Mouse (Mus musculus): ENCODE results near the gene Kifap3.
"Not testable (repeated sequence)": the region's sequence is repeated elsewhere in the genome, so short reads cannot be mapped to it uniquely, and the experiment has no call there.

The Kifap3 gene

DNA sequence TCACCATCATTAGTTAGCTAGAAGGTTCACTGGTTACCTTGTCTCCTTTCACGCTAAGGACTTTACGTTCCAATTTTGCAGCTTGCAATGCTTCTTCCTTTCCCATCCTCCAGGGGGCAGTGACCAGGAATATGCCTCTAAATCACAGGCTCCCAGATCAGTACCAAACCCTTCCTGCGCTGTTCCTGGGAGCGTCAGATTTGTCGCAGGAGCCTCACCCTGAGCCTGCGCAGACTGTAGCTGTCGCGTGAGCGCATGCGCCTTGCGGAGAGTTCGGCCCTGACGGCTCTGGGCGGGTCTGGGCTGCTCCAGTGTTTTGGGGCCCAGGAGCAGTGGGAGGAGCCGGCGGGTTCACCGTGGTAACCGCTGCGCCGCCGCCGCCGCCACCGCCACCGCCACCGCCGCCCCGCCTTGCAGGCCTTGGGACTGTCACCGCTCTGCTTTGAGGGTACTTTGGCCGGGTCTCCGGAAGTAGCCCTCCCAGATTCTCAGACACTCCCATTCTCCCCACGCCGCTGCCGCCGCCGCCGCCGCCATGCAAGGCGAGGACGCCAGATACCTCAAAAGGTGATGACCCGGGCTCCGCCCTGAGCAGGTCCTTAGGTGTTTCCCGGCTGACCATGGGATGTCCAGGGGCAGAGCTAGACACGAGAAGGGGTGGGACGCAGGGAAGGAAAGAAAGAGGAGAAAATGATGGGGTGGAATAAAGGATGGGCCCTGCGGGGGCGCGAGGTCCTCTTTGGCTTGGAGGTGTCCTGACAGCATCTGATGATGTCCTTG is at the start of gene Kifap3:
Gene Kifap3 (plus strand): TSS at position 248 of the 780 bp plus-strand sequence.
- peak; percentile 96 to 99 for DNase-seq

DNA sequence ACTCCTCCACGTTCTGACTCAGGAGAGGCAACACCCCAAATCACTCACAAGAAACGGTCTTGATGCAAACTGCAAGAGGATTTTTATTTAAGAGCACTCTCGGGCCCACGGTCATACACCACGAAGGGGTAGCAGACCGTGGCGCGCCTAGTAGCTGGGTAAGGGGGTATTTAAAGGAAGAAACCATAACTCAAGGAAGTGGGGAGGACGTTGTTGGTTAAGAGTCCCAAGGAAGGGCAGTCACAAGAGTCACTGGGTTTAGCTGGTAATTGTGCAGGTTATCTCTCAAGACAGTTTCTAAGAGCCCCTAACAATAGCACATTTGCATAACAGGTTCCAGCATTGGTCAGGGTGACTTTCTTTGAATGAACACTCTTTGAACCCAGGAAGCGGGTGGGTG is 48.2 kb upstream of the Kifap3 start:
- not testable (repeated sequence) for DNase-seq

DNA sequence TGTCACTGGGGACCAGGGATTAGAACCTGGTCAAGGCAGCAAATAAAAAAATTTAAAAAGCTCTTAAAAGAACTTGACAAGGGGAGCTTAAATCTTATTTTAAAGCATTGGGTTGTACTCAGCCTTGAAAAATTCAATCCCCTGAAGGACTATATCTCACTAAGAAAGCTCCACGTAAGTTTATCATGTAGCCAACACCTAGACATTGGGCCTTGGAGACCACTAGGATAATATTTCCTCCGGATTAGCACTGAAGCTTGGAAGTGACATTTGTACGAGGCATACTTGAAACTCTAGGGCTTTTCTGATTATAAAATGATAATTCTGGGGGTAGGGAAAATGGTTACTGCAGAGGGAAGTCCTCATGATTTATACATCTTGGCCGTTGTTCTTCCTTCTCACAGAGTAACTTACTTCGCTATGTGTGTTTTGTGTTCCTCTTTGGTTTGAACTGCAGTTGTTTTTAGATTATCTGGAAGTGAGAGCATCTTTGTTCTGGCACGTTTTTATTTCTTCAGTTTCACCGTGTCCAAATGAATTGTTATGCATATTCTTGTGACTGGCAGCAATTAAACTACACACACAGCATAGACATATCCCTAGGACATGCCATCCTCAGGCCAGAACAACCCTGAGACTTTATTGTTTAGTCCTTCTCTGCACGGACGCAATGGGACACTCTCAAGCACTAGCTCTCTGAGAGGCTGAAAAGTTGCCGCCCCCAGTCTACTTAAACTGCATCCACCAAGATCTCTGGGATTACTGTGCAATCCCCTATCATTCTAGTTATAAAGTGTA is 42.7 kb upstream of the Kifap3 start:
- no peak for DNase-seq

DNA sequence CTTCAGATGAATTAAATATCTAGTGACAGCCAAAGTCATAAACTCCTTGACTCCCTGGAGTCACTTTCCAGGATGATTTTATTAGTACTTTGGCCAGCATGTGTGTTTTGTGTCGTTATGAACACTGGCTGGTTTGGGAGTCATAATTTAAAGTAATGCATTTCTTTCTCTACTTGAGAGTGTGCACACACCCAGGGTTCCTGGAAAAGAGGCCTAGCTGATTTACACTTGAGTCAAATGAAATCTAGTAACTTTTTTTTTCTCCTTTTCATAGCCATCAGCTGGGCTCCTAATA is 42.2 kb upstream of the Kifap3 start:
- no peak for DNase-seq

DNA sequence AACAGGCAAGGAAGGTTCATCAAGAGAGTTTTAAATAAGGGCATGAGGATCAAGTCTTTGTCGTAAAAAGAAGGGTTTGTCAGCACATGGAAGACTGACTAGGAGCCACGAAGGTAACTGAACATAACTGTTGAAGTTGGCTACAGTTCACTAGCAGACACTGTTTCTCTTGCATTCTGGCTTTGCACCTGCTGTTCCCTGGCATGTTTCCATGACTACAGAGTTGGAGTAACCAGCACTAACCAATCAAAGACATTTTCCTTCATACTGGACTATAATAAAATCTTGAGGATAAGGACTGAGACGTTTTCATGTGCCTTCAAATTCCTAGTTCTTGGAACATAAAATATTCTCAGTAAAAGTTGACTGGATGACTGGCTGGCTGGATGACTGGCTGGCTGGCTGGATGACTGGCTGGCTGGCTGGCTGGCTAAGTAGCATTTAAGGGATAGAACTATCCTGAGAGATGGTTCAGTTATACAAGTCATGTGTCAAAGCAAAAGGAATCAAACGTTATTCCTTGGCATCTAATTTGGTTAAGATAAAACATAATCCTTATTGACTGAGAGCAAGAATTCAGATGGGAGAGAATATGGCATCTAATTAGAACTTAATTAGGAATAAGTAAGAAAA is 27.9 kb upstream of the Kifap3 start:
- DNase-seq, result peak; percentile 67 to 73

DNA sequence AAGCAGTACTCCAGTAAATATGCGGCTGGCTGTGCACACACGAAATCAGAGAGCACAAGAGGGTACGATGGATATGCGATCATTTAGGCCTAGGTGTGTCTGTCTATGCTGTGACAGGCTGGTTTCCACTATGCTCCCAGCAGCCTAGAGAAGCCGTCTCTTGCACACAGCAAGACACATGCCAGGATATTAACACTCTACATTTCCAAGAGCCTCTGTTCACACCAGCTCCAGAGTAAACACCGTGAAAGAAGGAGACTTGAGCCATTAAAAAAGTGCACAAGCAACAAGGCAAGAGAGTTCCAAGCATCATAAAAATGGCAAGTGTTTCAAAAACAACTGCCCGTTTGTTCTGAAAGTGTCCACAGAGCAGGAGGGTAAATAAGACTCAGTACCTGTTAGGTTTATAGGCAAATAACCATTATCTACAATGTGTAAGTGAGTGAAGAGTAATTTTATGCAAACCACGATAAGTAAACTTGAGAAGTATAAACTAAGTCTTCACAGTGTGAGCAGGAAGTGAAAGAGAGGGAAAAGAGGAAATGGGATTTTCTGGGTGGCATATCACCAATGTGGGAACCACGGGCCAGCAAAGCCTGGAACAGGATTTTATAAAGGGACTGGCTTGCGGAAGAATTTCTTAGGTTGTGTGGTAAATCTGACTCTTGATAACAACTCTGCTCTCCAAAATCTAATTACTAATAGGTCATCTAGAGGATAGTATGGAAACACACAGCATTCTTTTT is 21.7 kb upstream of the Kifap3 start:
- no peak for DNase-seq

DNA sequence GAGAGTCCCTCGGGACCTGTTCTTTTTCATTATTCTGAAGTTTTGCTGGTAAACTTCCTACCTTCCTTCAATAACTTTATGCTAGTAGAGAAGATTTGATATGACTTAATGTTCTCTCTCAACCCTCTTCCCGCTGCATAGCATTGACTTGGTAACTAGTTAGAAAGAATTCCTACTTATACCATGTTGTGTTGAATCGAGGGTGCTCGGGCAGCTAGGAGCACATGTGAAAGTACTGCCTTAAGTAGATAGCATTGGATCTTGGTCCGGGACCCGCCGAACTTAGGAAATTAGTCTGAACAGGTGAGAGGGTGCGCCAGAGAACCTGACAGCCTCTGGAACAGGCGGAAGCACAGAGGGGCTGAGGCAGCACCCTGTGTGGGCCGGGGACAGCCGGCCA is 4.2 kb downstream of the Kifap3 start:
- DNase-seq, result not testable (repeated sequence)

DNA sequence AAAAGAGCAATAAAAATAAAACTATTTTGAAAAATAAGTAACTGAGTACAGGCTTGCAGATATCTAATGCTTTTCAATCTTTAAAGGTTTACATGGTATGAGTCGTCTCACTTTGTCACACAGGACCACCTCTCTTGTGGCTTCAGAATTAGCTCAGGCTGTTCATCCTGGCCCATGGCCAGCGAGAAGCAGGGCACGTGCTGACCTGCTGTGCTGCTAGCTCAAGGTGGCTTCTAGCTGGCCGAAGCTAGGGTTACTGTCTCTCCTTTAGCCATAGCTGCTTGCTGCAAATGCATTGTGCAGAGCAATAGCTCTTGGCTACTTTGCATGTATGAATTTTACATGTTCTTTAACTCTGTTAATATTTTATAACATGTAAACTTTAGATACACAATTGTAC is 42.0 kb downstream of the Kifap3 start:
- DNase-seq, result peak; percentile 76 to 83

DNA sequence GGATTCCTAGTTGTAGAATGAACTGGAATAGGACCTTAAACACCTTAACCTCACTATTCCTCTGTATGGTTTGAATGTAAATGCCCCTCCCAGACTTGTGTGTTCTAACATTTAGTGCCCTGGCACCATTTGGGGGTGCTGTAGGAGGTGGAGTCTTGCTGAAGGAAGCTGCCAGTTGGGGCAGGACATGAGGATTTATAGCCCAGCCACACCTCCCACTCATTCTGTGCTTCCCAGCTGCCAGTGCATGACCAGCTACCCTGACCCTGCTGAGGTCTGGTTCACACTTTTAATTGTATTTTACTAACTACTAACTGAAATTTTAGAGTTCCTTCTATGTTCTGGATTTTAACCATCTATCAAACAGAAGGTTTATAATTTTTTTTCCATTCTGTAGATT is 50.1 kb downstream of the Kifap3 start:
- DNase-seq, result no peak

DNA sequence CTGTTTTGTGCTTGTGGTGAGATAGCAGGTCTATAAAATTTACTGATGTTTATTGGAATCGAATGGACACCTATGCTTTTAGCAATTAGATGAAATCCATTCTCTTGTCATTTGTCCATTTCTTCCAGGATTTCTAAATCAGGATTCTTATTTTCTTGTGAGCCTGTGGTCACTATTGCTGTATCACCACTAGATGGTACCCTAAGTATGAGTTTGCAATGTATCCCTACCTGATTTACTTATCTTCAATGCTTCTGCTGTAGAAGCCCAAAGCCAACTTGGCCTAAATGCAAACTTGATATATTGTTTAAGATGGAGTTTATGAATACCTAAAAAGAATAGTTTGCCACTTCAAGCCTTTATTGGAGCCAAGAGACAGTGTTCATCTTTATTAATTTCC is 54.7 kb downstream of the Kifap3 start:
- DNase-seq, result no peak

DNA sequence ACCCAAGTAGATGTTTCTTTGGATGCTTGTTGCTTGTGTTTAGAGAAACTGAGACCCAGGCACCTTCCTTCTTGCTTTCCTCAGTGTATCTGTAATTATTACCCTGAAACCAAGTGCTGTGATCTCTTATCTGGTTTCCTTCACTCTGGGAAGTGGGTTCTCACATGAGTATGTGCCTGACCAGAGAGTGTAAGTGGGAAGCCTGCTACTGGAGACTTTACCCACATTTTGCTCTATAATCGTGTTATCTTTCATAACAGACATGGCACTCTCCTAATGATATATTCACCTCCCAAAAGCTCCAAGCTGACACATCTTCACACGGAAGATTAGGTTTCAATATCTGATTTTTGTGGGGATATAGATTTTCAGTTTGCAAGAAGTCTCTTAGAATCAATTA is 55.7 kb downstream of the Kifap3 start:
- DNase-seq, result no peak

DNA sequence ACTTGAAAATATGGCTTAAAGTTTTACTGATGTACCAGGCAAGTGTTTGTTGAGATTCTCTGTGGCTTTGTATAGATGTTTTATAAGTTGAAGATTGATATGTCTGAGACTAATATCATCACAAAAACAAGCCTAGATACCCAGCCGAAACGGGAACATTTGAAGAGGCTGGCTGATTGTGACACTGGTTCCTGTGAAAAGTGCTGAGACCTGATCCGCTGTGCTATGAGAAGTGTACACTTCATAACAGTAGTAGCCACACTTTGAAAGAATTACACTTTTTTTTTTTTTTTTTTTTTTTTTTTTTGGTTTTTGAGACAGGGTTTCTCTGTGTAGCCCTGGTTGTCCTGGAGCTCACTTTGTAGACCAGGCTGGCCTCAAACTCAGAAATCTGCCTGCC is 59.1 kb downstream of the Kifap3 start:
- not testable (repeated sequence) for DNase-seq

DNA sequence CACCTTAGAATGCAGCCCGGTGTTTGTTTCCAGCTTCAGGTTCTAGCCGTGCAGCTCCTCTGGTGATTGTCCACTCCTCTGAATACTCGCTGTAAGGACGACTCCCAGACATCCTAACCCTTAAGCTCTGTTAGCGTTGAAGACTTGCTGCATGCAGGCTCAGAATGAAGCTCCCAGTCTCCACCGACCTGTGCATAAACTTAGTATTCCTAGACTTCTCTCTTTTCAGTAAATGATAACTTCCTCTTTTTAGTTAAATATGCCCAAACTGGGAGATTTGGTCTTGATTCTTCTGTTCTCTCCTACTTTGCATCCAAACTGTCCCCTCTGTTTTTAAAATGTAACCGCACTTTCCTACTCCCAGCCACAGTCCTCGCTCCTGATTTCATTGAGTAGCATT is 61.2 kb downstream of the Kifap3 start:
- DNase-seq, result no peak

DNA sequence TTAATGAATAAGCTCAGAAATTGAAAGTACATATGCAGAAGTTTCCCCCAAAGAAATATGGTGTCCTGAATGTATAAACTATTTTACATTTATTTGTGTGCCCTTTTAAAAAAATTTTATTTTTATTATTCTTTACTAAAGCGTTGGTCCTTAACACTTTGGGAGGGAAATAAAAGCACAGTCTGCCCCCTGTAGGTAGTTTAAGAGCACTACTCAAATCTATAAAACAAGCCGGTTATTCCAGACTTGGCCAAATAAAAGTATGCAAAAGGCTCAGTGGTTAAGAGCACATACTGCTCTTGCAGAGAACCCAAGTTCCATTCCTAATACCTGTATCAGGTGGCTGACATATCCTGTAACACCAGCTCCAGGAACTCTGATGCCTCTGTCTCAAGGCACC is 62.9 kb downstream of the Kifap3 start:
- DNase-seq, result peak in 1 of 2 experiments; percentile 15

DNA sequence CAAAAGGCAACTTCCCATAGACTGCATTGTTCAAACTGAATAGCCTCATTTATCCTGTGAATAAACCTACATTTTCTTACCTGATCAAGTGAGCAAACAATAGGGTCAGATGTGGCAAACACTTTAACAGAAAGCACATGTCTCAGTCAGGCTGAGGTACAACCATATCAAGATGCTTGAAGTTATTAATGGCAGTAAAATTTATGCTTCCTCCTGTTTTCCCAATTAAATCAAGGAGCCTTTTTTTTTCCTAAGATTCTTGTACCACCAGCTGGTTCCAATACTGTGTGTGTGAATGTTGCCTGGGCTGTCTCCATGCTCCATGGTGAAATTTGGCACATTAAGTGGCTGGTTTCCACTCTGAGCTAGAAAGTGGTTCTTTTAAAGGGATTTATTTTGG is 64.5 kb downstream of the Kifap3 start:
- no peak for DNase-seq

DNA sequence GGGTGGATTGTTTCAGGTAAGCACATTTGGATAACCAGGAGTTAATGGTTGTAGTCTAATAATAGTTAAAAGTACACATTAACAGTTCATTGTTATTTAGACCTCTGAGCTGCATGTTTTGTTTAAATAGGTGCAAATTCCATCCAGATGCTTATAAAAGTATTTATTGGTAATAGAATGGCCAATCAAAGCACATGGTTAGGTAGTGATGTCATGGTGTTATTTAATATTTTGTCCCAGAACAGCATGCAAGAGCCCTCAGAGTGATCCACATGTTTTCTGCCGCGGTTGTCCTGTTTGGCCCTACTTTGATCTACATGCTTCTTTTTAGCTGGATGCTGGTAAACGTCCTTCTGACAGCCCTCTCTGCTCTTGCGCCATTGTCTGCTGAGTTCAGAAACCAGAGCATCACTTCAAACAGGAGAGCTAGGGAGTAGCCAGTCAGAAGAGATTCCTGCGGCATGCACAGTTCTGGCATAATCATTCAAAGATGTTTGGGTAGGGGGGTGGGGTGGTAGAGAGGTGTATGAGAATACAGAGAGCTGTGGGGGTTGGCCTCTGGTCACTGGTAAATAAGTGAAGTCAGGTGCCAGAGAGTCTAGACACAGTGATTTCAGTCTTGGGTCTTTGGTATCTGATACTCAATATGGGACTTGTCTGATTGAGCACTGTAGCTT is 73.6 kb downstream of the Kifap3 start:
- no peak for DNase-seq

DNA sequence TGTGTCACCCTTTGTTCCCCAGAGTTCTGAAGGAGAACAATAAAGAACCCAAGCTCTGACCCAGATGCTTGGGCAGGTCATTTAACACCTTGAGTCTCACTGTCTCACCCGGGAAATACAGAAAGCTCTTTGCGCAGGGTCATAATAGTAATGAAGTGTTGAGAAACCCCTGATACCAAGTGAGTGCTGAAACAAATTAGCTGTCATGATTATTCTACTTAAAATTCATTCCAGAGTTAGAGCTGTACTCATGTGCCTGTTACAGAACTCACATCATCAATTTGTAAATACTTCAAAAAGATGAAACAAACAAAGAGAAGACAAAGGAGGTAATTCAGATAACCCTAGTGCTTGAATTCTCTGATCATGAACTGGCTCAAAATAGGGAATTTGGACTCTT is 79.0 kb downstream of the Kifap3 start:
- DNase-seq, result no peak

DNA sequence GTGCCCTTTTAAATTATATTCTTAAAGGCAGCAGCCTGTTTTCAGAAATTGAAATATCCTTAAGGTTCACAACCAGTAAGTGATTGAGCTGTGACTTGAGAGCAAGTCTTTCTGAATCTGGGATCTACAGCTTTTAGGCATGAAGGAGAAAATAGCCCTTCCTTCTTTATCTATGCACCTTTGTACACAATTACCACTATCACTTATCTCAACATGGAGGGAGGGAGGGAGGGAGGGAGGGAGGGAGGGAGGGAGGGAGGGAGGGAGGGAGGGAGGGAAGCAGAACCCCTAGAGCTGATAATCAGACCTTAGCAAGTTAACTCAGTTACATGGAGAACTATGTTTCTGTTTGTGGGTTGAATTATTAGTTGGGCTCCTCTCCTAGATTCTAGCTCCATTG is 82.2 kb downstream of the Kifap3 start:
- DNase-seq, result no peak

DNA sequence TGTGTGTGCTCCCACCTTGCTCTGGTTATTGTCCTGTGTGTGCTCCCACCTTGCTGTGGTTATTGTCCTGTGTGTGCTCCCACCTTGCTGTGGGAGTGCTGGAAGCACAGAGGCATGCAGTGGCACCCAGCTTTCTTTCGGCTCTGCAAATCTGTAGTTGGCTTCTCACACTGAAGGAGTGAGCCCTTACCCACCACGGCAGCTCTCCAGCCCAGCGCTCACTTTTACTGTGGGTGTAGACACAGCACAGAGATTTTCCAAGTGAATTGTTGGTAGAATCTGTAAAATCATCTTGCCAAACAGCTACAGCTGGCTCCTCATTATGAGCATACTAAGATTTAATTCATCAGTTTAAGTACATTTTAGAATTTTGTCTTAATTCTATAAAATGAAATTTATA is 93.8 kb downstream of the Kifap3 start:
- DNase-seq, result no peak

DNA sequence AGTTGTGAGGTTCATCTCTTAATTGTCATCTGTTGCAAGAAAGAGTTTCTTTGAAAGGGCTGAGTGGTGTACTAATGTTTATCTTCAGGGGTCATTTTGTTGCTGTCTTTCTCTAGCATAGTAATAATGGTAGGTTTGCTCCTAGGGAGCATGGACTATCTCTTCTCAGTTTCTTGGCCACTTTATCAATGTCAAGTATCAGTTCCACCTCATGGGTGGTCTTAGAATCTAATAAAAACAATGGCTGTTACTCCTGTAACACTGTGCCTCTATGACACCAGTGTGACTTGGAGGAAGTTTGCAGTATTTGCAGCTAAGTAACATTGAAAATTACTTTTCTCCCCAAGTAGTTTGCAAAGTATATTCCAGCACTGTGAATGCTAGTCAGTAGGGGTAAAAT is 110.2 kb downstream of the Kifap3 start:
- DNase-seq, result no peak

DNA sequence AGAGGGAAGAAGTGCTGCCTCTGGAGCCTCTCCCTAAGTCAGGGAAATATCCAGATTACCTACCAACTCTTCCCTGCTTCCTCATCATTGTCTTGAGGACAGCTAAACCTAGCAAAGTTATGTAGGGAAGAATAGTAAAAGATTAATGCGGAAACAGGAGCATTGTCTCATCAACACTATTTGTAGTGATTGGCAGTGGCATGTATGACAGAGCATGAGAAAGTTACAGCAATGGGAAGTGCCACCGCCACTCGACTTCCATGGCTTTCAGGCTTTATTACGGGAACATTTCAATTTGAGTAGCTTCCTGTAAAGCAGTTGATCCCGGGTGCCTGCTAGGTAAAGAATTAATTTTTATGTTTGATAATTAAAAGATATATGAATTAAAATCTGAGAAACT is 113.9 kb downstream of the Kifap3 start:
- DNase-seq, result no peak

DNA sequence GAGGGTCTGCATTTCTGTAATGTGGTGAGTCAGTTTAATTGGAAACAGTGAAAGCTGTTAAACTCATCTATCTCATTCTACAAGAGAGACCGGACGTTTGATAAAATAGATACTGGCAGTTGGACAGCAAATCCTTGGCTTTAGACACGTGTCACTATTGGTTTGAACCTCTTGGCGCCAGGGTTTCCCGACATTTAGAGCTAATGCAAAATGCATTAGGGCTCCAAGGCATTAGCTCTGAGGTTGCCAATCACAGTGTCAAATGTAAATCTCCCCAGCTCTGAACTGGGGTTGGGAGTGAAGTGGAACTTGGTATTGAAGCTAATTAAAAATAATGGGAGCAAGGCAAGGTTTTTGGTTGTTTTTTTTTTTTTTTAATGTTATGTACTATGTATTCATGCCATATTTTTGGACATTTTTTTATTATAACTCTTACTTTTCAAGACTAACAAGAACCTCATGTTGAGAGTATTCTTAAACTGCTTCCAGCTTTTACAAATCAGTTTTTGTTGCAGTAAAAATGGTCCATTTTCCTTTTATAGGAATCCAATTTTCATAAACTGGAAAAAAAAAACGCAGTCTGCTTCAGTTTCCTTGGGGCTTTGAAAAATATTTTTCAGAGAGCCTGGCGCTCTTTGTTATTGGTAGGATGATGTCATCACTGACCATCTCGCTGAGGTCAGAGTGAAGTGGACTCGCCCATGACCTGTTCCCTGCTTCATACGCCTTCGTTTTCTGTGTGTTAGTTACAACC is 114.6 kb downstream of the Kifap3 start:
- no peak for DNase-seq

Data from cerebellum, postnatal 10 days (tissue).